Mouse (Mus musculus) left cerebral cortex, postnatal 36 days (tissue): Measurements from ENCODE around the gene Rae1. TPM values are rescaled to one million over a fixed set of nuclear protein-coding genes. Genes with fewer than 3 reads are reported as not detected.
A peak's percentile ranks its signal among the peaks of the same experiment; 100 is the strongest.

Experiments used
- DNase-seq, 2 experiments: peaks; one replicate each; pipeline ENCODE4 v3.0.0; 2021 to 2022; ENCODE audit warnings: low spot score in 2 of 2, mixed read lengths in 1 of 2
- intact Hi-C: fragments of 180-260 bp; cut with DNase I; formaldehyde crosslinking; loops from one replicate; pipeline ENCODE4 v1.15.1; 2025
- total RNA-seq, 2 experiments: library from RNA; stranded (reverse); gene quantifications; 2 replicates each; pipeline ENCODE4 v1.2.3; 2021

Gene Rae1
- 10 to 100 TPM; 57.9 to 58.8 TPM for total RNA-seq

GRCm38 (mm10) chr2:172999630-173000284 lies at the start of gene Rae1:
Gene Rae1 (plus strand): TSS chr2:173000117.
- intact Hi-C loops = loop anchor here (2.0 to 5.0 kb wide), 2 partner anchors 81 to 522 kb away; no protein-coding TSS in a partner anchor
- DNase-seq = peak; percentile 98

DNA sequence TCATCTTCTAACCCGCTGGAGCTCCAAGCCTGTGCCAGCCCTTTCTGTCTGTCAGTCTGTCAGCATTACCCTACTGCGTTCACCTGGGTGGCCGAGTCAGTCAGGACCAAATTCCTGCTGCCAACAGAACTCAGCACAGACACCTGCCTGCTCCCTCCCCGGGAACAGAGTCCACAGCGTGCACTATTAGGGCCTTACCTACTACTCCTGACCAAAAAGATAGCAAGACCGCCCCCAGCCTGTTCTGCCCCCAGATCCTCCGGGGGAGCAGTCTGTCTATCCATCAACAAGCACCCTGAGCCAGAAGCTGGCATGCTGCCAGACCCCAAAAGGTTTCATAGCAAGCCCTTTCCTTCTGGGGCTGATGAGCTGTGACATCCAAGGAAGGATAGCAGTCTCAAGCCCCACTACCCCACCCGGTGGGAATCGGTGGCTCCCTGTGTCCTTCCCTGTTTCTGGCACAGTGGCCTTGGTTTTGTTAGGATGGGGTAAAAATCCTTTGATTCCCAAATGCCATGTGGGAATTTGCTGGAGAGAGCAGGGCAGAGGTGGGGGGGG lies 49.7 kb upstream of the Rae1 start:
- intact Hi-C loops = no loop called here
- no peak for DNase-seq

DNA sequence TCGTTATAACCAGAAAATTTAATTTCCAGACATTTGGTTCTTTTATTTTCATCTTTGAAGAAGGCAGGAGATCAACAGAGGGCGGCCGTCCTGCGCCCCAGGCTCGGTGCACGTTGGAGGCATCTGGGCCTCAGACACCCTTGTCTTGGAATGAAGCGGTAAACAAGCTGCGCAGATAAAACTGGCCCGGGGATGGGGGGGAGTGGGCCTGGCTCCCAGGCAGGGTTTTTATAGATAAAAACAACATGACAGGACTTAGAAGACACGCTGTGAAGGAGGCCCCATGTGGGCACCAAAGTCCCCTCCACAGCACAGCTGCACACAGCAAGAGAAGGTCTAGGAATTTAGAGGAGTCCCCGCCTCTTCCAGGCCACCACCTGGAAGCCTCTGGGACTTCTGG lies 49.2 kb upstream of the Rae1 start:
- no peak for DNase-seq
- intact Hi-C loops = no loop called here

DNA sequence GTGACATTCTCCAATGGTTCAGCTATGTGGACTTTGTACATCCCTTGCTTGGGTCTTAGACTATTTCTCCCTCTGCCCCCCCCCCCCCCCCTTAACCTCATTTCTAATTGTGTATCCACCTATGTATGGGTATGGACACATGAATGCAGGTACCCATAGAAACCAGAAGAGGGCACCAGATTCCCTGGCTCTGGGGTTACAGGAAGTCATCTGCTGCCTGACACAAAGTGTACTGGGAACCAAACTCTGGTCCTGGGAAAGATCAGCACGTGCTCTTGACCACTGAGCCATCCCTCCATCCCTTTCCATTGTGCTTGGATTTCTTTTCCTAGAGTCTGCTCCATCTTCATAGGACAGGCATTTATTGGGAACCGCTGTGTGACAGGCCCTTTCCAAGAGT lies 47.9 kb upstream of the Rae1 start:
- intact Hi-C loops = no loop called here
- no peak for DNase-seq

DNA sequence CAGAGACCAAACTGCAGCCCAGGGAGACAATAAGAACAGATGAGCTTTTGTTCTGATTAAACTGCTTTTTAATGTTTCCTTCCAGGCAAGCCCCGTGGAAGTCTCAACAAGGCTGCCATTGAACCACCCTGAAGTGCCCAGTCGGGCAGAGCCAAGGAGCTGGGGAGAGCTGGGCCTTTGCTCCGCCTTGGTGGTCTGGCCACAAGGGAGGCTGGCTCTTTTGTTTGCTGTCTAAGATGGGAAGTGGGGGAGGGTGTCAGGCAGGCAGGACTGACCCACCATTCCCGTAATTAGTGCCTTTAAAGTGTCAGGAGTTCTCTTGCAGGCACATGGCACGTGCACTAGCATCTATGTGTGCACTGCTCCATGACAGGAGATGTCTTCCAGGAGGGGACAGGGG lies 41.3 kb upstream of the Rae1 start:
- intact Hi-C loops = no loop called here
- no peak for DNase-seq

- intact Hi-C loops = no loop called here
Measured at GRCm38 (mm10) chr2:172959006-172959768, 40.7 kb upstream of the Rae1 start.

GRCm38 (mm10) chr2:172960350-172960749 lies 39.6 kb upstream of the Rae1 start:
- intact Hi-C loops = no loop called here
- DNase-seq = no peak

More at GRCm38 (mm10) chr2:172959006-172959768, 40.7 kb upstream of the Rae1 start:
- DNase-seq = no peak

DNA sequence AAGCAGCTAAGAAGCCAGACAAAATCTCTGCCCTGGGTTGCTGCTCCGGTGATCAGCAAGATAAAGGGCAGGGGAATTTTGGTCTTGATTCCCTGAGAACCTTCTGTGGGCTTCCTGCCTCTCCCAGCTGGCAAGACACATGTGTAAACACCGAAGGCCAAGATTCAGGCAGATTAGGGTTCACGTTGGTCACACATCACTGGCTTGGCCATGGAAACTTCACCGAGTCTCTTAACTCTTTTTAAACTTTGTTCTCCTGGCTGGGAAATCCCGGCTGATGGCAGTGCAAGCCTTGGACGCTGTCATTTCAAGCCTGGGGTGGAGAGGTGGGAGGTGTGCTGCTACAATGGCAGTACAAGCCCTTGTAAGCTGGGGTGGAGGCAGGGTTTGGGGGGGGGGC lies 38.7 kb upstream of the Rae1 start:
- DNase-seq = no peak
- intact Hi-C loops = no loop called here

GRCm38 (mm10) chr2:172965249-172965648 lies 34.7 kb upstream of the Rae1 start:
- no peak for DNase-seq
- intact Hi-C loops = no loop called here

DNA sequence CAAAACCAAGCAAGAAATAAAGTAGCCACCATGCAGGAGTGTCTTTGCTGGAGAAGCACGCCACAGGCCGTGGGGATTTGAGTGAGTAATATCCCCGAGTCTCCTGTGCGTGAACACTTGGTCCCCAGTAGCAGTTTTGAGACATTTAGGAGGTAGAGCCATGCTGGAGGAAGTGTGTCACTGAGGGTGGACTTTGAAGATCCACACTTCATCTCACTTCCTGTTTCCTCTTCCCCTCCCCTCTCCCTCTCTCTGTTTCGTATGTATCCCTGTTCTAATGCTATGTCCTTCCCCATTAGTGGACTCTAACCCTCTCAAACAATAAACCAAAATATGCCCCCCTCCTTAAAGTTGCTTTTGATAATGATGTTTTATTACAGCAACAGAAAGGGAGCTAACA lies 33.4 kb upstream of the Rae1 start:
- intact Hi-C loops = no loop called here
- no peak for DNase-seq

- intact Hi-C loops = no loop called here
- DNase-seq = no peak
Measured at GRCm38 (mm10) chr2:172971865-172972264, 28.1 kb upstream of the Rae1 start.

- intact Hi-C loops = no loop called here
- DNase-seq = no peak
Measured at GRCm38 (mm10) chr2:172973806-172974565, 25.9 kb upstream of the Rae1 start.

DNA sequence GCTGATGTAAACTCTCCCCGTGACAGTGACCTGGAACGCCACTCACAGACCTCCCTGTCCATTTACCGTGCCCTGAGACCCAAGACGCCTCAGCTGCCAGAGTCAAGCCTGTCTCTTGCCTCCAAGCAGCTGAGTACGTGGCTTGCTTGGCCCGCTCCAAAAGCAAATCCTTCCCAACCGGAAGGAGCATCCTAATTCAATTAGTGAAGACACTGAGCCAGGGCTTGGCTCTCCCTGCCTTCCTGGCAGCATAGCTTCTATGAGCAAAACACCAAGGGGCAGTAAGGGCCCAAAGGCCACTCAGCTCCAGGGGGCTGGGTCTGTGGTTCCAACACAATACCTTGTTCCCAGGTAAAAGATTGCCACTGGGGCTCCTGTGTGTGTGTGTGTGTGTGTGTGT lies 25.2 kb upstream of the Rae1 start:
- intact Hi-C loops = no loop called here
- DNase-seq = no peak

- intact Hi-C loops = no loop called here
- DNase-seq = no peak
Measured at GRCm38 (mm10) chr2:172975159-172975558, 24.8 kb upstream of the Rae1 start.

- no peak for DNase-seq
- intact Hi-C loops = no loop called here
Measured at GRCm38 (mm10) chr2:172976661-172977238, 23.2 kb upstream of the Rae1 start.

DNA sequence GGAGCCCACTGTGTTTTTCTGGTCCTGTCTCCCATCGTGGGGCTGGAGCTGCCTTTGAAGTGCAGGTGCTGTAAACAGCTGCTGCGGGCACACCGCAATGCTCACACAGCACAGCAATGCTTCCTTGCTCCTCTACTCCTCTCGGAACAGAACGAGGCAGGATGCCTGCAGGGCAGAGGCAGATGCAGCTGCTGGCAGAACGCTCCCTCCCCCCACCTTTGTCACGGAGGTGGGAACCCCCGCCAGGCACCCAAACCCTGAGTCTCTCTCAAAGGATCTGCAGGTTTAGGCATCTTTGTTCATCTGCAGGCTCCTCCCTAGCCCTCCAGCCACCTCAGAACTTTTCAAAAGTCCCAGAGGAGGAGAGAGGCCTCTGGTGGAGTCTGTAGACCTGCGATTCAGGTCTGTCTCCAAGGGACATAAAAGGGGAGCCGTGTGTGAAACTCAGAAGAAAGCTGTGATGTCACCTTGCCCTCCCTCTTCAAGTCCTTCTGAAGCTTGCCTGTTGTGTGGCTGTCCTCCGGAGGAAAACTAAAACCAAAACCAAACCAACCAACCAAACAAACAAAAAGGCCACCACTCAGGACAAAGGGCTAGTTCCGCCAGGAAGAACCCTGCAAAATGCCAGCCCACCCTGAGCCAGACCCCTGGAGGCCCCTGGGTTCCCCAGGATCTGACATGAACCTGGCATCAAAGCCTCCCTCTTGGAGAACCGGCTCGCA lies 22.3 kb upstream of the Rae1 start, which contains the start of gene Spo11:
TSS of gene Spo11 (plus strand) at position 292 of the 722 bp plus-strand sequence.
- DNase-seq = no peak
- intact Hi-C loops = no loop called here

- intact Hi-C loops = no loop called here
- no peak for DNase-seq
Measured at GRCm38 (mm10) chr2:172978131-172978633, 21.7 kb upstream of the Rae1 start.

GRCm38 (mm10) chr2:172979666-172980345 lies 20.1 kb upstream of the Rae1 start:
- DNase-seq = no peak
- intact Hi-C loops = no loop called here
